Mouse (Mus musculus) stomach, postnatal 0 days (tissue): ENCODE measurements around the gene Nup210l. TPM values are rescaled to one million over a fixed set of nuclear protein-coding genes. Genes with fewer than 3 reads are reported as not detected.

ENCODE experiments used
- ATAC-seq: fragments of 200-750 bp; cut with Nextera tagmentation; 2 replicates; pipeline ENCODE4 v1.8.0; 2017; ENCODE audit not compliant: low FRiP score, low TSS enrichment
- DNase-seq: peaks from one replicate; pipeline ENCODE4 v3.0.0-alpha.2; 2016; ENCODE audit warnings: low spot score
- H3K27ac ChIP-seq: fragments of 300-500 bp; sonication (generic); replicated peaks from 2 replicates; pipeline ENCODE4 v1.5.1; 2014; ENCODE audit warnings: mild to moderate bottlenecking, control low read depth
- H3K27me3 ChIP-seq: fragments of 300-500 bp; sonication (generic); 2 replicates; pipeline ENCODE4 v1.6.1; 2014; ENCODE audit warnings: low read length; ENCODE audit not compliant: control insufficient read depth, insufficient read depth
- H3K36me3 ChIP-seq: fragments of 300-500 bp; sonication (generic); 2 replicates; pipeline ENCODE4 v1.6.1; 2014; ENCODE audit warnings: low read length, mixed read lengths; ENCODE audit not compliant: control insufficient read depth, insufficient read depth
- H3K4me1 ChIP-seq: fragments of 300-500 bp; sonication (generic); replicated peaks from 2 replicates; pipeline ENCODE4 v1.6.1; 2014; ENCODE audit warnings: antibody characterized with exemption; ENCODE audit not compliant: control insufficient read depth, insufficient read depth
- H3K4me2 ChIP-seq: fragments of 300-500 bp; sonication (generic); replicated peaks from 2 replicates; pipeline ENCODE4 v1.6.1; 2014; ENCODE audit warnings: low read depth, mild to moderate bottlenecking, control low read depth, moderate library complexity
- H3K4me3 ChIP-seq: fragments of 300-500 bp; sonication (generic); 2 replicates; pipeline ENCODE4 v1.5.1; 2014; ENCODE audit warnings: low read depth, low read length, control low read depth
- H3K9ac ChIP-seq: fragments of 300-500 bp; sonication (generic); 2 replicates; pipeline ENCODE4 v1.6.1; 2014; ENCODE audit warnings: mild to moderate bottlenecking, low read length, control low read depth, mixed read lengths
- H3K9me3 ChIP-seq: fragments of 300-500 bp; sonication (generic); 2 replicates; pipeline ENCODE4 v1.6.1; 2016; ENCODE audit warnings: low read length; ENCODE audit not compliant: control insufficient read depth
- CTCF ChIP-seq: IDR thresholded peaks from 2 replicates; pipeline ENCODE4 v1.5.1; 2016; ENCODE audit warnings: antibody characterized with exemption, low read depth, mild to moderate bottlenecking, moderate library complexity
- EP300 ChIP-seq: optimal IDR thresholded peaks from 2 replicates; pipeline ENCODE3; 2016; ENCODE audit warnings: antibody characterized with exemption
- WGBS: fragments of 180-500 bp; shearing (Covaris S2); extraction: QIAGEN DNeasy Blood & Tissue Kit; methylation state at CpG from one replicate; pipeline ENCODE4 v1.1.7; 2014; 5-methylcytosine and 5-hydroxymethylcytosine counted together
- polyA plus RNA-seq: library from polyadenylated mRNA; unstranded; fragments of >200 nt; fragmentation: Nextera tagmentation; extraction: Ambion mirVana; gene quantifications from 2 replicates; pipeline ENCODE4 v1.2.1, GENCODE M21; 2015

Gene Nup210l
- polyA plus RNA-seq, 1 experiment from 2014 or later = 0.06 TPM

DNA sequence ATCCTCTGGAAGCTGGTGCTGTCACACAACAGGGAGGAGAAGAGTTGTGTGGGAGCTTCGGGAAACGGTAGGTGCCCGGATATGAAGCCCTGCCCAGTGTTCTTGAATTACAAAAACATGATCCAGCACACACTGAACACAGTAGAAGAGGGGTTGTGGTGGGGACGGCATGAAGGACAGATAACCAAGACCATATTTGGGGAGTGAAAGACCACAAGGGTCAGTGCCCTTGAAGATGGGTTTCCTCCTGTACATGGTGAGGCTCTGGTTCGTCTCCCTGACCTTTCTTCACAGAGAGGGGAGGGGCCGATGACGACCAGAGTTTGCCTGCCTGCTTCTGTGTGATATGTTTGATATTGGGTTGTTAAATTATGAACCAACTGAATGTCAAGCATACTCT lies 34.2 kb upstream of the Nup210l start:
- no peak overlapping the region for H3K27ac ChIP-seq
- H3K36me3 ChIP-seq = no peaks in the 10 kb centered on the region; the same call in 1 of the 2 replicates
- ATAC-seq = no peak
- no peak overlapping the region for H3K4me3 ChIP-seq
- no peaks in the 10 kb centered on the region for H3K27me3 ChIP-seq
- H3K4me2 ChIP-seq = no peak overlapping the region
- H3K9me3 ChIP-seq = no peaks in the 10 kb centered on the region
- 74% methylated on average over 7 of the region's 7 CpGs for WGBS
- no peak for TF ChIP-seq CTCF
- TF ChIP-seq EP300 = no peak
- H3K4me1 ChIP-seq = no peaks in the 10 kb centered on the region
- no peak overlapping the region for H3K9ac ChIP-seq
- no peak for DNase-seq

- H3K9me3 ChIP-seq = no peaks in the 10 kb centered on the region
- TF ChIP-seq CTCF (no peak), EP300 (no peak)
- no peaks in the 10 kb centered on the region for H3K4me1 ChIP-seq
- no peak within 1 kb of the TSS for H3K9ac ChIP-seq
- no peaks in the 10 kb centered on the region for H3K36me3 ChIP-seq
- no peak within 1 kb of the TSS for H3K4me2 ChIP-seq
- DNase-seq = no peak
- no peak for ATAC-seq
- H3K27ac ChIP-seq = no peak within 1 kb of the TSS
- 57% methylated on average over 4 of the region's 4 CpGs for WGBS
- no peak within 1 kb of the TSS for H3K4me3 ChIP-seq
- H3K27me3 ChIP-seq = no peaks in the 10 kb centered on the region
These were observed 31.6 kb upstream of the Nup210l start, which contains the start of gene Tpm3 for GRCm38 (mm10) chr3:90072294-90072693. Gene Tpm3, plus strand, starts transcription at chr3:90072649.

GRCm38 (mm10) chr3:90076921-90077716 lies 26.8 kb upstream of the Nup210l start:
- ATAC-seq (no peak), DNase-seq (peak; percentile 82)
- 0 out of 2 replicates have a peak overlapping the region, but pooled peaks have one; percentile 17 for H3K4me2 ChIP-seq
- TF ChIP-seq CTCF (peak; percentile 89), EP300 (no peak)
- 15% methylated on average over 5 of the region's 5 CpGs for WGBS
- H3K27me3 ChIP-seq = no peaks in the 10 kb centered on the region
- no peak overlapping the region for H3K4me3 ChIP-seq
- no peaks in the 10 kb centered on the region for H3K9me3 ChIP-seq
- H3K36me3 ChIP-seq = no peaks in the 10 kb centered on the region
- H3K4me1 ChIP-seq = 0 out of 2 replicates have a peak, but pooled peaks cover 3% of the 10 kb centered on the region
- no peak overlapping the region; the same call in 1 of the 2 replicates for H3K9ac ChIP-seq
- no peak overlapping the region for H3K27ac ChIP-seq

- Histone ChIP-seq H3K4me1 (peaks cover 5% of the 10 kb centered on the region; the same call in 1 of the 2 replicates), H3K9me3 (no peaks in the 10 kb centered on the region), H3K36me3 (no peaks in the 10 kb centered on the region), H3K27ac (no peak overlapping the region), H3K27me3 (no peaks in the 10 kb centered on the region), H3K4me3 (no peak overlapping the region), H3K4me2 (no peak overlapping the region), H3K9ac (no peak overlapping the region)
- DNase-seq (no peak), ATAC-seq (no peak)
- TF ChIP-seq CTCF = no peak
- no peak for TF ChIP-seq EP300
- WGBS = 41% methylated on average over 5 of the region's 5 CpGs
These were observed 25.7 kb upstream of the Nup210l start for GRCm38 (mm10) chr3:90078224-90078623.

- no peaks in the 10 kb centered on the region for H3K27me3 ChIP-seq
- whole genome bisulfite sequencing = under 1% methylated on average over 33 of the region's 33 CpGs
- TF ChIP-seq EP300 (no peak), CTCF (peak; percentile 42)
- H3K27ac ChIP-seq = peak overlapping the region; percentile 99
- peaks cover 10% of the 10 kb centered on the region for H3K4me1 ChIP-seq
- DNase-seq = peak; percentile 97
- H3K36me3 ChIP-seq = no peaks in the 10 kb centered on the region
- ATAC-seq = peak; percentile 92
- H3K9me3 ChIP-seq = no peaks in the 10 kb centered on the region
- H3K9ac ChIP-seq = peak overlapping the region; percentile 86
- peak overlapping the region; percentile 83 for H3K4me3 ChIP-seq
- peak overlapping the region; percentile 64 for H3K4me2 ChIP-seq
These were observed 24.7 kb upstream of the Nup210l start for GRCm38 (mm10) chr3:90079133-90079762.
